Mouse (Mus musculus) heart, adult 18-20 months (tissue): ENCODE measurements at regions not wholly inside any gene's neighbourhood (a gene's known extent, or its start where the extent isn't known, plus 50 kb on each side); places are given as distances from the start of the nearest gene placed in this dataset.
A peak's percentile ranks its signal among the peaks of the same experiment; 100 is the strongest.

Experiments
- DNase-seq, 2 experiments: peaks; one replicate each; pipeline ENCODE4 v3.0.0; 2021 to 2022; ENCODE audit warnings: mixed read lengths in 1 of 2

- peak; percentile 5 to 30 for DNase-seq
These were observed 139.9 kb downstream of the Tle1 start for GRCm38 (mm10) chr4:72060605-72061352.

GRCm38 (mm10) chr4:72049638-72050454 is 150.9 kb downstream of the Tle1 start:
- no peak for DNase-seq

GRCm38 (mm10) chr4:72022152-72022551 is 178.6 kb downstream of the Tle1 start:
- DNase-seq: no peak

- no peak for DNase-seq
These were observed 186.4 kb downstream of the Tle1 start for GRCm38 (mm10) chr4:72014221-72014850.

GRCm38 (mm10) chr4:72013583-72013982 is 187.1 kb downstream of the Tle1 start:
- no peak for DNase-seq

GRCm38 (mm10) chr4:72010316-72010715 is 190.4 kb downstream of the Tle1 start:
- no peak for DNase-seq

- no peak for DNase-seq
These were observed 194.8 kb downstream of the Tle1 start for GRCm38 (mm10) chr4:72005926-72006325.

GRCm38 (mm10) chr4:72001221-72001875 is 199.4 kb downstream of the Tle1 start:
- no peak for DNase-seq

GRCm38 (mm10) chr4:71968701-71969100 is 210.9 kb upstream of the Gm11232 start:
- DNase-seq: peak; percentile 5 to 18

- DNase-seq: no peak
These were observed 195.7 kb upstream of the Gm11232 start for GRCm38 (mm10) chr4:71953441-71953840.

GRCm38 (mm10) chr4:71933240-71933986 is 175.6 kb upstream of the Gm11232 start:
- DNase-seq: no peak

GRCm38 (mm10) chr4:71932818-71933217 is 175.1 kb upstream of the Gm11232 start:
- DNase-seq: no peak

- DNase-seq: no peak
These were observed 153.8 kb upstream of the Gm11232 start for GRCm38 (mm10) chr4:71911551-71911950.

- DNase-seq: no peak
These were observed 117.9 kb upstream of the Gm11232 start for GRCm38 (mm10) chr4:71875651-71876050.

GRCm38 (mm10) chr4:71866948-71867347 is 109.2 kb upstream of the Gm11232 start:
- no peak for DNase-seq

- DNase-seq: no peak
These were observed 84.1 kb upstream of the Gm11232 start for GRCm38 (mm10) chr4:71841833-71842232.

- no peak for DNase-seq
These were observed 83.0 kb upstream of the Gm11232 start for GRCm38 (mm10) chr4:71840774-71841146.

- DNase-seq: no peak
These were observed 82.3 kb upstream of the Gm11232 start for GRCm38 (mm10) chr4:71839803-71840773.

- DNase-seq: peak; percentile 22 to 44
These were observed 81.5 kb upstream of the Gm11232 start for GRCm38 (mm10) chr4:71839134-71839802.

GRCm38 (mm10) chr4:71835737-71836136 is 78.0 kb upstream of the Gm11232 start:
- no peak for DNase-seq
